In genomic region chr17:88349825-88350460, GRCm38 (mm10) we compare ENCODE assay signal across 14 mouse cellular contexts.
"Had no signal": no experiment of that assay in that cellular context is flagged by ENCODE, and none has a peak within 500 bp of the region (broad histone marks: within the 10 kb centered on the region; RNA-seq: fewer than 3 reads in every experiment).

No protein-coding gene starts in this region.

- H3K4me1 ChIP-seq: limb, embryonic 12.5 days; midbrain, embryonic 12.5 days; stomach, embryonic 15.5 days had no signal

- H3K36me3 ChIP-seq: limb, embryonic 12.5 days; midbrain, embryonic 12.5 days; stomach, embryonic 15.5 days had no signal

- H3K27ac ChIP-seq: layer of hippocampus, adult 2 months; limb, embryonic 12.5 days; liver, embryonic 14.5 days; midbrain, embryonic 12.5 days; stomach, embryonic 15.5 days had no signal

- H3K27me3 ChIP-seq: limb, embryonic 12.5 days; midbrain, embryonic 12.5 days; stomach, embryonic 15.5 days had no signal

- ATAC-seq: lung, postnatal 0 days had no signal

- H3K4me2 ChIP-seq: limb, embryonic 12.5 days; midbrain, embryonic 12.5 days; stomach, embryonic 15.5 days had no signal

- H3K9ac ChIP-seq: limb, embryonic 12.5 days; liver, embryonic 14.5 days; midbrain, embryonic 12.5 days; stomach, embryonic 15.5 days had no signal

- DNase-seq: kidney, adult 11 months; kidney, postnatal 10 days; kidney, postnatal 4 days; liver; lung, adult 2 months; lung, postnatal 36 days; right cerebral cortex, postnatal 14 days; thymus, postnatal 36 days had no signal

- H3K9me3 ChIP-seq: limb, embryonic 12.5 days; midbrain, embryonic 12.5 days; stomach, embryonic 15.5 days had no signal

- H3K4me3 ChIP-seq: layer of hippocampus, adult 2 months; limb, embryonic 12.5 days; midbrain, embryonic 12.5 days; stomach, embryonic 15.5 days had no signal
